Mouse (Mus musculus): ENCODE results near the gene Zswim5. TPM values are rescaled to one million over a fixed set of nuclear protein-coding genes. Genes with fewer than 3 reads are reported as not detected.
"Not testable (repeated sequence)": the region's sequence is repeated elsewhere in the genome, so short reads cannot be mapped to it uniquely, and the experiment has no call there.

The Zswim5 gene
- polyA plus RNA-seq (2012; rRNA removed) (1.0 and 1.2 TPM in 2 replicates), polyA plus RNA-seq (2014; fragmentation: Nextera tagmentation; extraction: Ambion mirVana) (0.23 and 0.58 TPM in 2 replicates)

- DNase-seq (ENCODE audit: low spot score) (peak; percentile 48), ATAC-seq (ENCODE audit: low FRiP score, low read depth) (peak; percentile 88)
- Histone ChIP-seq H3K27ac (replicated peaks; ENCODE audit: low read depth, low read length) (0 out of 2 replicates have a peak within 1 kb of the TSS, but pooled peaks have one; percentile 4), H3K4me3 (replicated peaks; ENCODE audit: low read length) (peak within 1 kb of the TSS; percentile 82), H3K4me2 (replicated peaks; ENCODE audit: low read depth, low read length, severe bottlenecking) (peak within 1 kb of the TSS; percentile 95), H3K4me1 (ENCODE audit: control insufficient read depth, insufficient read depth, low read length) (no peaks in the 10 kb centered on the region), H3K9ac (ENCODE audit: low read depth, low read length, severe bottlenecking) (peak within 1 kb of the TSS; percentile 65), H3K9me3 (ENCODE audit: control insufficient read depth, low read length) (no peaks in the 10 kb centered on the region), H3K36me3 (ENCODE audit: control insufficient read depth, insufficient read depth, low read length) (no peaks in the 10 kb centered on the region), H3K27me3 (ENCODE audit: control insufficient read depth, insufficient read depth, low read length) (peaks cover 18% of the 10 kb centered on the region)
- WGBS = 3% methylated on average over 44 of the region's 104 CpGs
- no peak for TF ChIP-seq POLR2A (IDR thresholded peaks at IDR 0.05; ENCODE audit: borderline replicate concordance, extremely low read depth, insufficient read depth, insufficient read length)
Observed at GRCm38 (mm10) chr4:116876995-116877728, at the start of gene Zswim5. Gene Zswim5, plus strand, starts transcription at chr4:116877376.

DNA sequence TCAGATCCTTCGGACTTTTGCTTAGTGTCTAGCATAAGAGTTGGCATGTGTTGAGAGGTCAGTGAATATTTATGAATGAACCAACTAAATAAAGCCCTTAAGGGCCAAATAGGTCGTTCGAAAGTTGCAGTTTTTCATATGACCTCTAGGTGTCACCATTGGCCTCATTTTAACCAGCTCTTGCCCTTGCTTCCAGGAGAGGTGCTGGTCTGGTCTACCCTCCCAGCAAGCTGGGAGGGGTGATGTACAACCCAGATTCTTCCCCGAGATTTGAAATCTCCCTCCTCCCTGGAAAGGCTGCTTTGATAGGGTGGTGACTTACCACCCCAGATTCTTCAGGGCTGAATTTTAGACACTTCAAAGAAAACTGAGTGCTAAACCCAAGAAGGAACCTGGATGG lies 49.4 kb upstream of the Zswim5 start:
- no peak for TF ChIP-seq POLR2A (IDR thresholded peaks at IDR 0.05; ENCODE audit: borderline replicate concordance, extremely low read depth, insufficient read depth, insufficient read length)
- peak; percentile 50; the same call in 1 of the 2 replicates for ATAC-seq (ENCODE audit: low FRiP score, low read depth)
- H3K9me3 ChIP-seq (ENCODE audit: control insufficient read depth, low read length) = no peaks in the 10 kb centered on the region
- peak; percentile 91 for DNase-seq (ENCODE audit: low spot score)
- H3K27me3 ChIP-seq (ENCODE audit: control insufficient read depth, insufficient read depth, low read length) = no peaks in the 10 kb centered on the region
- H3K9ac ChIP-seq (ENCODE audit: low read depth, low read length, severe bottlenecking) = no peak overlapping the region
- H3K27ac ChIP-seq (replicated peaks; ENCODE audit: low read depth, low read length) = no peak overlapping the region
- no peak overlapping the region for H3K4me3 ChIP-seq (replicated peaks; ENCODE audit: low read length)
- H3K4me1 ChIP-seq (ENCODE audit: control insufficient read depth, insufficient read depth, low read length) = peaks cover 4% of the 10 kb centered on the region; the same call in 1 of the 2 replicates
- no peaks in the 10 kb centered on the region for H3K36me3 ChIP-seq (ENCODE audit: control insufficient read depth, insufficient read depth, low read length)
- no peak overlapping the region for H3K4me2 ChIP-seq (replicated peaks; ENCODE audit: low read depth, low read length, severe bottlenecking)
- 4% methylated on average over 4 of the region's 4 CpGs for WGBS

DNA sequence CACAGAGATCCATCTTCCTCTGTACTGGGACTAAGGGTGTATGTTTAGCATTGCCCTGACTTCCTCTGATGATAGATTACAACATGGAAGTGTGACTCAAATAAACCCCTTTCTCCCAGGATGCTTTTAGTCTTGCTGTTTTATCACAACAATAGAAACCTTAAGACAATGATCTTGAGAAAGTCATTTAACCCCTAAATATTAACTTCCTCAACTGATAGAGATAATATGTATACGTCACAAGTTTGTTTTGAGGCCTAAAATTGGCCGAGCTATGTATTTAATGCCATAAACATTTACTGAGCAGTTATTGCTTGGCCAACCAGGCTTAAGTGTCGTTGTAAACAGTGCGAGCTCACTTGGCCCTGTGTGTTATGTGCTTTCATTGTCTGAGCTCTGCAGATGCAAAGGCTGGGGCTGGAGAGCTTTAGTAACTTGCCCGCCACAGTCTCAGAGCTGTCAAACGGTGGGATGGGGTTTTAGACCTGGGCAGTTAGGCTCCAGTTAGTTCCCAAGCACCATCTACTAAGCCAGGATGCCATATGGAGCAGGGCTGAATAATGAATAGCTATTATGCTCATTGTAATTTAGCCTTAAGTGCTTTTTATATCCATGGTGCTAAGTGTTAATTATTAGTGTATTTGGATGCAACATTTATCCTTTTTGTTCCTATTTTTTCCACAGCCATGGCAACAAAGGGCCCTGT lies 47.7 kb upstream of the Zswim5 start:
- H3K4me1 ChIP-seq (ENCODE audit: control insufficient read depth, insufficient read depth, low read length) = peaks cover 4% of the 10 kb centered on the region; the same call in 1 of the 2 replicates
- ATAC-seq (ENCODE audit: low FRiP score, low read depth) = no peak
- no peak overlapping the region for H3K4me2 ChIP-seq (replicated peaks; ENCODE audit: low read depth, low read length, severe bottlenecking)
- H3K36me3 ChIP-seq (ENCODE audit: control insufficient read depth, insufficient read depth, low read length) = no peaks in the 10 kb centered on the region
- WGBS = 50% methylated on average over 6 of the region's 6 CpGs
- H3K9ac ChIP-seq (ENCODE audit: low read depth, low read length, severe bottlenecking) = no peak overlapping the region
- DNase-seq (ENCODE audit: low spot score) = no peak
- H3K27me3 ChIP-seq (ENCODE audit: control insufficient read depth, insufficient read depth, low read length) = no peaks in the 10 kb centered on the region
- TF ChIP-seq POLR2A (IDR thresholded peaks at IDR 0.05; ENCODE audit: borderline replicate concordance, extremely low read depth, insufficient read depth, insufficient read length) = no peak
- no peak overlapping the region for H3K4me3 ChIP-seq (replicated peaks; ENCODE audit: low read length)
- H3K27ac ChIP-seq (replicated peaks; ENCODE audit: low read depth, low read length) = no peak overlapping the region
- H3K9me3 ChIP-seq (ENCODE audit: control insufficient read depth, low read length) = no peaks in the 10 kb centered on the region

GRCm38 (mm10) chr4:116830070-116830368 lies 47.2 kb upstream of the Zswim5 start:
- no peak for TF ChIP-seq POLR2A (IDR thresholded peaks at IDR 0.05; ENCODE audit: borderline replicate concordance, extremely low read depth, insufficient read depth, insufficient read length)
- Histone ChIP-seq H3K4me2 (replicated peaks; ENCODE audit: low read depth, low read length, severe bottlenecking) (no peak overlapping the region), H3K4me3 (replicated peaks; ENCODE audit: low read length) (no peak overlapping the region), H3K9me3 (ENCODE audit: control insufficient read depth, low read length) (no peaks in the 10 kb centered on the region), H3K27ac (replicated peaks; ENCODE audit: low read depth, low read length) (no peak overlapping the region), H3K27me3 (ENCODE audit: control insufficient read depth, insufficient read depth, low read length) (no peaks in the 10 kb centered on the region), H3K9ac (ENCODE audit: low read depth, low read length, severe bottlenecking) (no peak overlapping the region), H3K36me3 (ENCODE audit: control insufficient read depth, insufficient read depth, low read length) (no peaks in the 10 kb centered on the region), H3K4me1 (ENCODE audit: control insufficient read depth, insufficient read depth, low read length) (peaks cover 4% of the 10 kb centered on the region; the same call in 1 of the 2 replicates)
- no peak for ATAC-seq (ENCODE audit: low FRiP score, low read depth)
- WGBS = 23% methylated on average over 6 of the region's 6 CpGs
- no peak for DNase-seq (ENCODE audit: low spot score)

GRCm38 (mm10) chr4:116838999-116839398 lies 38.2 kb upstream of the Zswim5 start:
- 28% methylated on average over 2 of the region's 2 CpGs for WGBS
- H3K4me3 ChIP-seq (replicated peaks; ENCODE audit: low read length) = no peak overlapping the region
- H3K27ac ChIP-seq (replicated peaks; ENCODE audit: low read depth, low read length) = no peak overlapping the region
- no peaks in the 10 kb centered on the region for H3K9me3 ChIP-seq (ENCODE audit: control insufficient read depth, low read length)
- DNase-seq (ENCODE audit: low spot score) (no peak), ATAC-seq (ENCODE audit: low FRiP score, low read depth) (no peak)
- H3K4me2 ChIP-seq (replicated peaks; ENCODE audit: low read depth, low read length, severe bottlenecking) = no peak overlapping the region
- H3K4me1 ChIP-seq (ENCODE audit: control insufficient read depth, insufficient read depth, low read length) = no peaks in the 10 kb centered on the region
- TF ChIP-seq POLR2A (IDR thresholded peaks at IDR 0.05; ENCODE audit: borderline replicate concordance, extremely low read depth, insufficient read depth, insufficient read length) = no peak
- no peaks in the 10 kb centered on the region for H3K36me3 ChIP-seq (ENCODE audit: control insufficient read depth, insufficient read depth, low read length)
- H3K27me3 ChIP-seq (ENCODE audit: control insufficient read depth, insufficient read depth, low read length) = no peaks in the 10 kb centered on the region
- no peak overlapping the region for H3K9ac ChIP-seq (ENCODE audit: low read depth, low read length, severe bottlenecking)

DNA sequence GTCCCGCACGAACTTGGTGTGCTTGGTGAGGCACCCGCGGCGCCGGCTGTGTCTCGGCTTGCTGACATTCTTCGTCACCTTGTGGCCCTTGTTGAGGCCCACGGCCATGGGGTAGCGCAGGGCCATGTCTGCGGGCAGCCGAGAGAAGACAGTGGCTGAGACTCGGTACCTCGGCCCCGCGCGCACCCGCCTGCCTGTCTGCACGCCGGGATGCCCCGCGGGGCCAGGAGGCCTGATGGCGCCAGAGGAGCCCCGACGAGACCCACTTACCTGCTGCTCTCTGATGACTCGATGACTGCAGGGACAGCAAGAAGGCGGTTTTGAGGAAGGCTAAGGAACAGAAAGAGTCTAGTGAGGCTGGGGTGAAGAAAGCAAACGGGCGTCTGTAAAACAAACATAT lies 37.1 kb upstream of the Zswim5 start:
- WGBS = 22% methylated on average over 21 of the region's 29 CpGs
- H3K36me3 ChIP-seq (ENCODE audit: control insufficient read depth, insufficient read depth, low read length); H3K4me3 ChIP-seq (replicated peaks; ENCODE audit: low read length); H3K27ac ChIP-seq (replicated peaks; ENCODE audit: low read depth, low read length); H3K4me1 ChIP-seq (ENCODE audit: control insufficient read depth, insufficient read depth, low read length); ATAC-seq (ENCODE audit: low FRiP score, low read depth); H3K27me3 ChIP-seq (ENCODE audit: control insufficient read depth, insufficient read depth, low read length); H3K9me3 ChIP-seq (ENCODE audit: control insufficient read depth, low read length); DNase-seq (ENCODE audit: low spot score); H3K9ac ChIP-seq (ENCODE audit: low read depth, low read length, severe bottlenecking): not testable (repeated sequence)
- 0 out of 2 replicates have a peak overlapping the region, but pooled peaks have one; percentile 23 for H3K4me2 ChIP-seq (replicated peaks; ENCODE audit: low read depth, low read length, severe bottlenecking)
